Mouse (Mus musculus) erythroid progenitor cell, adult 5-6 weeks (primary cell): ENCODE measurements around the gene Nckipsd. TPM values are rescaled to one million over a fixed set of nuclear protein-coding genes. Genes with fewer than 3 reads are reported as not detected.

ENCODE experiments used
- ATAC-seq: replicated peaks from 2 replicates; pipeline ENCODE4 v1.8.0; 2016; ENCODE audit warnings: moderate number of reproducible peaks, mild to moderate bottlenecking, moderate TSS enrichment, inconsistent platforms; ENCODE audit not compliant: poor library complexity, low FRiP score, severe bottlenecking
- total RNA-seq, 2 experiments: library from RNA; stranded (forward) in 1 of 2; stranded (reverse) in 1 of 2; fragments of 150-400 nt in 1 of 2; fragments of 186-747, 209-891 nt in 1 of 2; gene quantifications; 2 replicates each; pipeline versions ENCODE4 v1.2.3 to v1.2.4; 2015 to 2017; ENCODE audit warnings: low replicate concordance in 2 of 2

The Nckipsd gene
- total RNA-seq, 2 experiments from 2014 or later: 2.9 to 20.6 TPM

GRCm38 (mm10) chr9:108832390-108833108, 24.4 kb downstream of the Nckipsd start:
- peak; percentile 77 for ATAC-seq

GRCm38 (mm10) chr9:108842989-108843388, 34.8 kb downstream of the Nckipsd start:
- ATAC-seq: no peak

- no peak for ATAC-seq
Measured at GRCm38 (mm10) chr9:108845390-108845789, 37.2 kb downstream of the Nckipsd start.

- no peak for ATAC-seq
Measured at GRCm38 (mm10) chr9:108847374-108847773, 39.2 kb downstream of the Nckipsd start.

- no peak for ATAC-seq
Measured at GRCm38 (mm10) chr9:108848419-108848818, 40.3 kb downstream of the Nckipsd start.

GRCm38 (mm10) chr9:108852976-108853375, 44.8 kb downstream of the Nckipsd start, which contains the start of gene Slc26a6:
TSS of gene Slc26a6 (plus strand) at chr9:108853283.
- ATAC-seq: no peak

GRCm38 (mm10) chr9:108853635-108854240, 45.6 kb downstream of the Nckipsd start:
- ATAC-seq: peak; percentile 92

GRCm38 (mm10) chr9:108854241-108854696, 46.1 kb downstream of the Nckipsd start:
- peak; percentile 83 for ATAC-seq

- ATAC-seq: no peak
Measured at GRCm38 (mm10) chr9:108855335-108855734, 47.2 kb downstream of the Nckipsd start.

GRCm38 (mm10) chr9:108858792-108859527, 50.8 kb downstream of the Nckipsd start:
- ATAC-seq: no peak

Other genes with a start within 250 kb of the Nckipsd start
- 28.8 and 75.0 TPM in 2 replicates for gene Impdh2, start 248.1 kb upstream of the Nckipsd start, total RNA-seq (2015; ENCODE audit: low replicate concordance)
- gene Impdh2, start 248.1 kb upstream of the Nckipsd start, total RNA-seq (2017; ENCODE audit: low replicate concordance): 37.1 and 46.5 TPM in 2 replicates
- gene Ndufaf3, start 240.9 kb upstream of the Nckipsd start, total RNA-seq (2015; ENCODE audit: low replicate concordance): 16.3 and 22.0 TPM in 2 replicates
- gene Ndufaf3, start 240.9 kb upstream of the Nckipsd start, total RNA-seq (2017; ENCODE audit: low replicate concordance): 1.4 and 37.6 TPM in 2 replicates
- gene Dalrd3, start 238.5 kb upstream of the Nckipsd start, total RNA-seq (2015; ENCODE audit: low replicate concordance): 47.8 and 48.7 TPM in 2 replicates
- 18.7 and 23.7 TPM in 2 replicates for gene Dalrd3, start 238.5 kb upstream of the Nckipsd start, total RNA-seq (2017; ENCODE audit: low replicate concordance)
- gene Wdr6, start 229.6 kb upstream of the Nckipsd start, total RNA-seq (2015; ENCODE audit: low replicate concordance): 2.9 and 6.8 TPM in 2 replicates
- gene Wdr6, start 229.6 kb upstream of the Nckipsd start, total RNA-seq (2017; ENCODE audit: low replicate concordance): 1.4 and 3.7 TPM in 2 replicates
- not detected in 2 replicates for gene P4htm, start 210.7 kb upstream of the Nckipsd start, total RNA-seq (2015; ENCODE audit: low replicate concordance)
- gene P4htm, start 210.7 kb upstream of the Nckipsd start, total RNA-seq (2017; ENCODE audit: low replicate concordance): not detected in 2 replicates
- 36.0 and 49.4 TPM in 2 replicates for gene Arih2, start 159.0 kb upstream of the Nckipsd start, total RNA-seq (2015; ENCODE audit: low replicate concordance)
- gene Arih2, start 159.0 kb upstream of the Nckipsd start, total RNA-seq (2017; ENCODE audit: low replicate concordance): 77.1 and 79.9 TPM in 2 replicates
- gene Slc25a20, start 146.3 kb upstream of the Nckipsd start, total RNA-seq (2015; ENCODE audit: low replicate concordance): 4.2 TPM in 1 of 2 replicates, not detected in the other
- gene Slc25a20, start 146.3 kb upstream of the Nckipsd start, total RNA-seq (2017; ENCODE audit: low replicate concordance): 2.0 and 6.9 TPM in 2 replicates
- gene Prkar2a, start 119.1 kb upstream of the Nckipsd start, total RNA-seq (2015; ENCODE audit: low replicate concordance): 1.4 and 10.9 TPM in 2 replicates
- 1.4 and 1.5 TPM in 2 replicates for gene Prkar2a, start 119.1 kb upstream of the Nckipsd start, total RNA-seq (2017; ENCODE audit: low replicate concordance)
- 16.2 and 32.7 TPM in 2 replicates for gene Ip6k2, start 24.6 kb upstream of the Nckipsd start, total RNA-seq (2015; ENCODE audit: low replicate concordance)
- gene Ip6k2, start 24.6 kb upstream of the Nckipsd start, total RNA-seq (2017; ENCODE audit: low replicate concordance): 32.5 and 80.9 TPM in 2 replicates
- gene Celsr3, start 18.0 kb downstream of the Nckipsd start, total RNA-seq (2015; ENCODE audit: low replicate concordance): 2.9 and 4.3 TPM in 2 replicates
- gene Celsr3, start 18.0 kb downstream of the Nckipsd start, total RNA-seq (2017; ENCODE audit: low replicate concordance): 0.51 and 0.61 TPM in 2 replicates
- gene Slc26a6, start 44.9 kb downstream of the Nckipsd start, total RNA-seq (2015; ENCODE audit: low replicate concordance): not detected in 2 replicates
- gene Slc26a6, start 44.9 kb downstream of the Nckipsd start, total RNA-seq (2017; ENCODE audit: low replicate concordance): not detected in 2 replicates
- gene Tmem89, start 106.3 kb downstream of the Nckipsd start, total RNA-seq (2015; ENCODE audit: low replicate concordance): not detected in 2 replicates
- not detected in 2 replicates for gene Tmem89, start 106.3 kb downstream of the Nckipsd start, total RNA-seq (2017; ENCODE audit: low replicate concordance)
- gene Uqcrc1, start 128.3 kb downstream of the Nckipsd start, total RNA-seq (2015; ENCODE audit: low replicate concordance): 65.8 and 68.8 TPM in 2 replicates
- 100 and 108 TPM in 2 replicates for gene Uqcrc1, start 128.3 kb downstream of the Nckipsd start, total RNA-seq (2017; ENCODE audit: low replicate concordance)
- 0.42 TPM in 1 of 2 replicates, not detected in the other for gene Col7a1, start 145.2 kb downstream of the Nckipsd start, total RNA-seq (2015; ENCODE audit: low replicate concordance)
- 0.64 TPM in 1 of 2 replicates, not detected in the other for gene Col7a1, start 145.2 kb downstream of the Nckipsd start, total RNA-seq (2017; ENCODE audit: low replicate concordance)
- not detected in 2 replicates for gene Ucn2, start 177.6 kb downstream of the Nckipsd start, total RNA-seq (2015; ENCODE audit: low replicate concordance)
- gene Ucn2, start 177.6 kb downstream of the Nckipsd start, total RNA-seq (2017; ENCODE audit: low replicate concordance): not detected in 2 replicates
- gene Pfkfb4, start 183.4 kb downstream of the Nckipsd start, total RNA-seq (2015; ENCODE audit: low replicate concordance): 3.6 and 9.2 TPM in 2 replicates
- gene Pfkfb4, start 183.4 kb downstream of the Nckipsd start, total RNA-seq (2017; ENCODE audit: low replicate concordance): 1.6 and 10.8 TPM in 2 replicates
- gene Shisa5, start 230.2 kb downstream of the Nckipsd start, total RNA-seq (2015; ENCODE audit: low replicate concordance): 13.8 and 40.4 TPM in 2 replicates
- gene Shisa5, start 230.2 kb downstream of the Nckipsd start, total RNA-seq (2017; ENCODE audit: low replicate concordance): 44.5 and 87.6 TPM in 2 replicates